Mouse (Mus musculus): ENCODE measurements around the gene Marc1. TPM values are rescaled to one million over a fixed set of nuclear protein-coding genes. Genes with fewer than 3 reads are reported as not detected.

Marc1 gene
- polyA plus RNA-seq, 1 experiment = 0.68 TPM

DNA sequence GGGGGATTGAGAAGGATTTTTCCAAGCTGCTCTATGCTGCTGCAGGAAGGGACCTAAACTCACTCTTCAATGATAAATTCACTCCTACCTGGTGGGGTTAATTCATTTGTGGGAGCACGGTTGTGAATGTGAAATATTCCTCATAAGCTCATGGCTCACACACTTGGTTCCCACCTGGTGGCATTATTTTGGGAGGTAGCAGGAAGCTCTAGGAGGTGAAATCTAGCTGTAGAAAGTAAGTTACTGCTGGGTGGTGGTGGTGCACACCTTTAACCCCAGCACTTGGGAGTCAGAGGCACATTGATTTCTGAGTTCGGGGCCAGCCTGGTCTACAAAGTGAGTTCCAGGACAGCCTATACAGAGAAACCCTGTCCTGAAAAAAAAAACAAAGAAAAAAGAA, 73.9 kb downstream of the Marc1 start:
- Histone ChIP-seq H3K4me3 (ENCODE audit: low read depth, low read length) (no peak overlapping the region), H3K4me1 (ENCODE audit: control insufficient read depth, insufficient read depth, insufficient read length, low read length) (peaks cover 3% of the 10 kb centered on the region; the same call in 1 of the 2 replicates), H3K36me3 (ENCODE audit: control insufficient read depth, insufficient read depth, low read length) (no peaks in the 10 kb centered on the region), H3K27me3 (ENCODE audit: control insufficient read depth, insufficient read depth, low read length) (peaks cover 40% of the 10 kb centered on the region), H3K27ac (ENCODE audit: insufficient read depth, low read depth, low read length) (no peak overlapping the region)
- 48% methylated on average over 2 of the region's 2 CpGs for WGBS
- TF ChIP-seq CTCF (IDR thresholded peaks at IDR 0.05; ENCODE audit: extremely low read depth, insufficient read length, insufficient replicate concordance, low read depth, low read length) (no peak), POLR2A (IDR thresholded peaks at IDR 0.05; ENCODE audit: low read depth, low read length) (no peak)

Other genes starting within 250 kb of the Marc1 start
- 12.2 and 18.4 TPM in 2 replicates for gene Hlx, start 78.7 kb downstream of the Marc1 start, polyA plus RNA-seq (2012; rRNA removed)
- gene Marc2, start 35.1 kb upstream of the Marc1 start, polyA plus RNA-seq (2012; rRNA removed) = 332 and 352 TPM in 2 replicates
- gene C130074G19Rik, start 71.9 kb upstream of the Marc1 start, polyA plus RNA-seq (2012; rRNA removed) = 16.2 and 45.1 TPM in 2 replicates
- 1.1 and 1.5 TPM in 2 replicates for gene Mark1, start 188.3 kb upstream of the Marc1 start, polyA plus RNA-seq (2012; rRNA removed)